Mouse (Mus musculus): ENCODE data around the gene Rag2. TPM values are rescaled to one million over a fixed set of nuclear protein-coding genes. Genes with fewer than 3 reads are reported as not detected.

Gene Rag2
- total and polyA plus RNA-seq, 2 experiments from 2014 or later, result not detected

DNA sequence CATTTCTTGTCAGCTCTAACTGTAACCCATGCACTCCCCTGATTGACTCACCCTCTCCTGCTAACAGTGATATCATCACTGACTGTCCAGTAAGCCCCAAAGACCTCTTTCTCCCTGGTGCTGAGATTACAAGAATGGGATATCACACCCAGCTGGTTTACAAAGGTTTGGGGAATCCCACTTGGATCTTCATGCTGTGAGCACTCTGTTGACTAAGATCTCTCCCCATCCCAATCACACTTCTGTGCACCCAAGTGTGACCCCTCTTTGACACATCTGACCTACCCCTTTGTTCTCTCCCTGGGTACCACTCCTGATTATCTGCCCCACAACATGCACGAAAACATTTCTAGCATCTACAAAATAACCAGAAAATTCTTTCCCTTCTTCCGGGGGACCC, 23.8 kb downstream of the Rag2 start:
- Histone ChIP-seq H3K9ac (replicated peaks; ENCODE audit: low read length, poor library complexity, severe bottlenecking) (no peak overlapping the region), H3K4me2 (ENCODE audit: low read depth, low read length, poor library complexity, severe bottlenecking) (no peak overlapping the region), H3K4me3 (ENCODE audit: low read depth, low read length) (no peak overlapping the region), H3K27me3 (ENCODE audit: insufficient read depth, low read length) (no peaks in the 10 kb centered on the region), H3K27ac (ENCODE audit: low read depth, low read length) (no peak overlapping the region), H3K36me3 (ENCODE audit: insufficient read depth, low read length) (no peaks in the 10 kb centered on the region), H3K9me3 (ENCODE audit: low read length) (no peaks in the 10 kb centered on the region), H3K4me1 (ENCODE audit: insufficient read depth, low read length) (no peaks in the 10 kb centered on the region)
- 29% methylated on average over 2 of the region's 2 CpGs for WGBS
- TF ChIP-seq CTCF (IDR thresholded peaks at IDR 0.05), result no peak
- ATAC-seq (ENCODE audit: low FRiP score), result no peak
- DNase-seq (ENCODE audit: low spot score), result no peak

DNA sequence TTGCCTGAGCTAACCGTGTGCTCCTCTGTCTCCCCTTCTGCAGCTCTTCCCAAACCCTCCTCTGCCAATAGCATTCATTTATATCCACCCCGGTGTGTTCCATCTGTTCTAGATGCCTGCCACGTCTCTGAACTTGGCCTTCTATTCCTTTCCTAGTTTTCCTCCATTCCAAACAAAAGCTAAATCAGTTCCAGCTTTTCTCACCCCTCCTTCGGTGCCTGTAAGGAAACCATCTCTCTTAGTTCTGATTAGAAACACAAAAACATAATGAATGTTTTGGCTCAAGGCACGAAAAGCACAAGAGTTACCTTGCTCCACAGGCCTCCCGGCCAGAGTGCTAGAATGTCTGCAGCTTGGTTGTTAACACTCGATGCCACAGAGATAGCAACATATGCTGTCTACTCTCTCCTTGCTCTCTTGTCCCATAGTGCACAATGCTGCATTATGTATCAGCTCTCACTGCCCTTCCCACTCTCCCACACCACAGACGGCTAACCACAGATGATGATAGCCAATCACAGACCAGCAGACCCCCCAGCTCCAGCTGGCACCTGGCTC, 24.7 kb downstream of the Rag2 start, which contains the start of the genes Rag1 and B230118H07Rik:
Rag1 (minus strand) TSS at position 388 of the 558 bp plus-strand sequence.
B230118H07Rik (minus strand) TSS at position 419 of the 558 bp plus-strand sequence.
- WGBS, result 32% methylated on average over 8 of the region's 8 CpGs
- H3K9ac ChIP-seq (replicated peaks; ENCODE audit: low read length, poor library complexity, severe bottlenecking), result no peak within 1 kb of the TSS
- no peak for ATAC-seq (ENCODE audit: low FRiP score)

DNA sequence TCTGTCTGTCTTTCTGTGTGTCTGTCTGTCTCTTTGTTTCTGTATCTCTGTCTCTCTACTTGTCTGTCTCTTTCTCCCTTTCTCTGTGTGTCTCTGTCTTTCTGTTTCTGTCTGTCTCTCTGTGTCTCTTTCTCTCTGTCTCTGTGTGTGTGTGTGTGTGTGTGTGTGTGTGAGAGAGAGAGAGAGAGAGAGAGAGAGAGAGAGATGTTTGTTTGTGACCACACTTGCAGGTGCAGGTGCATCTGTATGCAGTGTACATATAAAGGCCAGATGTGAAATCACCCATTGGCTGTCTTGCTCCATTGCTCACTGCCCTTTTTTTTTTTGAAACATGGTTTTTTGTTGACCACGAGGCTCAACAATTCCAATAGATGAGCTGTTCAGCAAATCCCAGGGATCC, 25.9 kb downstream of the Rag2 start:
- Histone ChIP-seq H3K4me2 (ENCODE audit: low read depth, low read length, poor library complexity, severe bottlenecking) (no peak overlapping the region), H3K36me3 (ENCODE audit: insufficient read depth, low read length) (no peaks in the 10 kb centered on the region), H3K27me3 (ENCODE audit: insufficient read depth, low read length) (no peaks in the 10 kb centered on the region), H3K9ac (replicated peaks; ENCODE audit: low read length, poor library complexity, severe bottlenecking) (no peak overlapping the region), H3K27ac (ENCODE audit: low read depth, low read length) (no peak overlapping the region), H3K4me3 (ENCODE audit: low read depth, low read length) (no peak overlapping the region), H3K4me1 (ENCODE audit: insufficient read depth, low read length) (no peaks in the 10 kb centered on the region), H3K9me3 (ENCODE audit: low read length) (no peaks in the 10 kb centered on the region)
- 43% methylated on average over 1 of the region's 1 CpGs for WGBS
- no peak for TF ChIP-seq CTCF (IDR thresholded peaks at IDR 0.05)
- ATAC-seq (ENCODE audit: low FRiP score) (no peak), DNase-seq (ENCODE audit: low spot score) (no peak)

More for the DNA sequence above, 24.7 kb downstream of the Rag2 start, which contains the start of the genes Rag1 and B230118H07Rik:
- Histone ChIP-seq H3K27me3 (ENCODE audit: insufficient read depth, low read length) (no peaks in the 10 kb centered on the region), H3K9me3 (ENCODE audit: low read length) (no peaks in the 10 kb centered on the region), H3K4me3 (ENCODE audit: low read depth, low read length) (no peak within 1 kb of the TSS), H3K4me2 (ENCODE audit: low read depth, low read length, poor library complexity, severe bottlenecking) (no peak within 1 kb of the TSS), H3K36me3 (ENCODE audit: insufficient read depth, low read length) (no peaks in the 10 kb centered on the region), H3K27ac (ENCODE audit: low read depth, low read length) (no peak within 1 kb of the TSS), H3K4me1 (ENCODE audit: insufficient read depth, low read length) (no peaks in the 10 kb centered on the region)
- no peak for TF ChIP-seq CTCF (IDR thresholded peaks at IDR 0.05)
- peak; percentile 43 for DNase-seq (ENCODE audit: low spot score)

DNA sequence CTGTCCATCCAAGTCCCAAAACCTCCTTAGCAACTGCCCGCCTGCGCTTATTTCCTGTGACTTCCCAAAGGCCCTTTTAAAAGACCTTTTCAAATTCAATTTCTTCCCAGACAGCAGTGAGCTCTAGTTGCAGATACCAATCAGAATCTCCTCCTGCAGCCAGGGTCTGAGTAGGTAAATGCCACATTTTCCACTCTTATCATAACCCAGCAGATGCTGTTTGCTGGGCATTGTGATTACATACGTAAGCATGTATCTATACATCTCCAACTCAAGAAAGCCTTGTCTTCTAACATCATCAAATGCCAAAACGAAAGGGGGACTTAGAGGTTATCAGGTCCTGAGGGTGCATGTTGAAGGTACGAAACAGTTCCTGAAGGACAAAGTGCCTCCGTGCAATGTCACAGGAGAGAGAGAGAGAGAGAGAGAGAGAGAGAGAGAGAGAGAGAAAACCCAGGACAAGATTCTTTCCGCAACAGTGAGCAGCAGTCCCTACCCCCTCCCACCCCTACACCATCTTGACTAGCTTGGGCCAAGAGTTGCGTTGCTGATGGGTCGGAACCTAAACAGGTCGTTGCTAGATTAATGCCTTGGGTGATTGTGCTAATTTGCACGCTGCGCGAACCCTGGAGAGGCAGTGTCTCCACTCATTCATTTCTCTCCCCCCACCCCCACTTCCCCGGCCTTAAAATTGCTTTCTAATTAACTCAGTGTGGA, 27.8 kb downstream of the Rag2 start:
- ATAC-seq (ENCODE audit: low FRiP score) (peak; percentile 68; the same call in 1 of the 2 replicates), DNase-seq (ENCODE audit: low spot score) (no peak)
- Histone ChIP-seq H3K9ac (replicated peaks; ENCODE audit: low read length, poor library complexity, severe bottlenecking) (peak overlapping the region; percentile 51), H3K4me2 (ENCODE audit: low read depth, low read length, poor library complexity, severe bottlenecking) (peak overlapping the region; percentile 68), H3K27me3 (ENCODE audit: insufficient read depth, low read length) (no peaks in the 10 kb centered on the region), H3K36me3 (ENCODE audit: insufficient read depth, low read length) (no peaks in the 10 kb centered on the region), H3K9me3 (ENCODE audit: low read length) (no peaks in the 10 kb centered on the region), H3K4me3 (ENCODE audit: low read depth, low read length) (peak overlapping the region; percentile 36), H3K27ac (ENCODE audit: low read depth, low read length) (no peak overlapping the region), H3K4me1 (ENCODE audit: insufficient read depth, low read length) (no peaks in the 10 kb centered on the region)
- WGBS, result 26% methylated on average over 14 of the region's 14 CpGs
- TF ChIP-seq CTCF (IDR thresholded peaks at IDR 0.05), result no peak

DNA sequence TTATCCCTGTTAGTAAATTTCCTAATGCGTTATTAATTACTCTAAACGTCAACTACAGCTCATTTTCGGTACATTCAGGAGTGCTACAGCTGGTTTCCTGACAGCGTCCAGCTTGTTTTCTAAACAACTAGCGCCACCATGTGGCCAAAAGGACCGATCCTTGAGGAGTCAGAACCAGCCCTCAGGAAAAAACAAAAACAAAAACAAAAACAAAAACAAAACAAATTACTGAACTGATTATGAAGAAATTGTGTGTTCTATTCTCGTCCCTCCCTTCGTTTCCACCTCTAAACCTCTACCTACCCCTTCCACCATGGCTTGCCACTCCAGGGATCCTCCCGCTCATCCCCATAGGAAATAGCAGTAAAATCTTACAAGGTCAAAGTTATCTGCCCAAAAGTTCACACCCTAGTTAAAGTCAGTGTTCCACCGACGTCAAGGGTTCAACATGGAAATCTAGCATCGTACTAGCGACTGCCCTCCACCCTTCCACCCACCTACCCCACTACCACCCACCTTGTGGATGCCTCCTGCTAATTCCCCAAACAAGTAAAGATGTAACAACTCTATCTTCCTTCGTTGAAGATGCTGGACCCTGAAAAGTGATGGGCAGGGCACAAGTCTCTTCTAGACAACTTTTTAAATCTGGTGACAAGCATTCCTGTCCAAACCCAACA, 28.5 kb downstream of the Rag2 start:
- DNase-seq (ENCODE audit: low spot score) (peak; percentile 94), ATAC-seq (ENCODE audit: low FRiP score) (peak; percentile 62; the same call in 1 of the 2 replicates)
- H3K4me3 ChIP-seq (ENCODE audit: low read depth, low read length), result peak overlapping the region; percentile 36
- H3K9ac ChIP-seq (replicated peaks; ENCODE audit: low read length, poor library complexity, severe bottlenecking), result peak overlapping the region; percentile 51
- H3K36me3 ChIP-seq (ENCODE audit: insufficient read depth, low read length), result no peaks in the 10 kb centered on the region
- H3K9me3 ChIP-seq (ENCODE audit: low read length), result no peaks in the 10 kb centered on the region
- no peak overlapping the region for H3K27ac ChIP-seq (ENCODE audit: low read depth, low read length)
- H3K4me2 ChIP-seq (ENCODE audit: low read depth, low read length, poor library complexity, severe bottlenecking), result peak overlapping the region; percentile 68
- WGBS, result 17% methylated on average over 14 of the region's 14 CpGs
- no peaks in the 10 kb centered on the region for H3K4me1 ChIP-seq (ENCODE audit: insufficient read depth, low read length)
- no peaks in the 10 kb centered on the region for H3K27me3 ChIP-seq (ENCODE audit: insufficient read depth, low read length)
- TF ChIP-seq CTCF (IDR thresholded peaks at IDR 0.05), result peak; percentile 86

DNA sequence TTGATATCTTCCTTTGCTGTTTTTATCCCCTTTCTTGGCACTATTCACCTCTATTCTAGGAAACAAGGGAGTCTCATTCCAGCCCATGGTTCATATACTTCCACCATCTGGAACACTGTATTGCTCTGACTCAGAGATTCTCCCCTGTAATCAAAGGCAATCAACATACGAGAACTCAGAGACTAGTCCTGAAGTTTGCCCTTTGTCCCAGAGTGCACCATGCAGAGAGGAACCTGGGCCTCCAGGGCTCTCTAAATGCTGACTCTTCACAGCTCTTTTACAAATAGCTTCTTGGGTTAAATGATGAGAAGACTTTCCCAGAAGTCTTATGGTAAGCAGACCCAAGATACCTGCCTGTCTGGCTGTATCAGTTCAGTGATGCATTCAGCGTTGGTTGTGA, 36.0 kb downstream of the Rag2 start:
- no peak for TF ChIP-seq CTCF (IDR thresholded peaks at IDR 0.05)
- no peak for DNase-seq (ENCODE audit: low spot score)
- H3K4me2 ChIP-seq (ENCODE audit: low read depth, low read length, poor library complexity, severe bottlenecking), result no peak overlapping the region
- 78% methylated on average over 2 of the region's 2 CpGs for WGBS
- no peak overlapping the region for H3K9ac ChIP-seq (replicated peaks; ENCODE audit: low read length, poor library complexity, severe bottlenecking)
- H3K4me3 ChIP-seq (ENCODE audit: low read depth, low read length), result no peak overlapping the region
- ATAC-seq (ENCODE audit: low FRiP score), result no peak
- no peaks in the 10 kb centered on the region for H3K9me3 ChIP-seq (ENCODE audit: low read length)
- no peaks in the 10 kb centered on the region for H3K27me3 ChIP-seq (ENCODE audit: insufficient read depth, low read length)
- no peaks in the 10 kb centered on the region for H3K4me1 ChIP-seq (ENCODE audit: insufficient read depth, low read length)
- no peaks in the 10 kb centered on the region for H3K36me3 ChIP-seq (ENCODE audit: insufficient read depth, low read length)
- no peak overlapping the region for H3K27ac ChIP-seq (ENCODE audit: low read depth, low read length)
